Mouse (Mus musculus) A20 (cell line): ENCODE measurements around the gene Sfrp2.
A peak's percentile ranks its signal among the peaks of the same experiment; 100 is the strongest.

Experiments used
- DNase-seq: peaks from one replicate; pipeline ENCODE4 v3.0.0-alpha.2; 2011; ENCODE audit warnings: low read depth, low spot score

Sfrp2 gene

GRCm38 (mm10) chr3:83771160-83771869, 5.2 kb downstream of the Sfrp2 start:
- no peak for DNase-seq

GRCm38 (mm10) chr3:83773281-83773680, 7.2 kb downstream of the Sfrp2 start:
- DNase-seq: no peak

DNA sequence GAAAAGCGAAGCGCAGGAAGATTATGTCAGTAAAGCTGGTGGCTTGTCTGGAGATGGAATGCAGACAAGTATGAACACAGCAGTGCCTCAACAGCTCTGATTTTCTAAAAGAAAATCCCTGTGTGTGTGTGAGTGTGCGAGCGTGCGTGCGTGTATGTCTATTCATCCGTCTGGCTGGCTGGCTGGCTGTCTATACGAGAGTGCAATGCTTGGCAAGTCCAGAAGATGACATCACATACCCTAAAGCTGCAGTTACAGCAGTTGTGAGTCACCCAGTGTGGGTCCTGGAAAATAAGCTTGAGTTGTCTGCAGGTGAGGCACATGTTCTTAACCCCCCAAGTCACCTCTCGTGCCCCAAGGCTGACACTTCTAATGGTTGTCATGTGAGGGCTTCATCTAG, 9.3 kb downstream of the Sfrp2 start:
- no peak for DNase-seq

DNA sequence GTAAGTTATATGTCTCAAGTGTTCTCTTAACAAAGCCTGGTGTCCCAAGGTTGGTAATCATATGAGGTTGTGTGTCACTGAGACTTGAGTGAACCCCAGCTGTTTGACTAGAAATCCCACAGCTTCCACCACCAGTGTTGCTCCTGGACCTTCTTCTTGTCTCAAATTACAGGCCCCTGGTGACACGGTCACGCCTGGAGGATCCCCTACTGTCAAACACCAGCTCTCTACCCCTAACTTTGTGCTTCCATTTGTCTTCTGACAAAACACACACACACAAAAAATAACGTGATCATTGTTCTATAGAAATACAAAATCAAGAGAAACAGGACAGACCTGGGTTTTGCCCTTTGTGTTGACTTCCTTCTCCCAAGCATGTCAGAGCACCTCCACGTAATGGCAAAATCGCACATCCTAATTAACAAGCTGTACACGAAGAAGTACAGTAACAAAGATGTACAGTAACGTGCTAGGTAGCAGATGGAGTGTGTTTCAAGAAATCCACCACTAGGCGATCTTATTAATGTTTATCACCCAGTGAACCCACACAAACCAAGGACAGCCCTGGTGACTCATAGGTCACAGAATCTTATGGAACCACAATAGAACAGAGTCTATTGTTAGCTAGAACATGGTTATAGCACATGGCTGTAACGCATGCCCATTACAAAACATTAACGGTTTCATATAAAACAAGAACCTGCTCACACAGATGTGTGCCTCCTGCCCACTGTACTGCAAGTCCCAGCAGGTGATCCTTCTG, 15.5 kb downstream of the Sfrp2 start:
- no peak for DNase-seq

- DNase-seq: no peak
These were observed 17.8 kb downstream of the Sfrp2 start for GRCm38 (mm10) chr3:83783716-83784469.

DNA sequence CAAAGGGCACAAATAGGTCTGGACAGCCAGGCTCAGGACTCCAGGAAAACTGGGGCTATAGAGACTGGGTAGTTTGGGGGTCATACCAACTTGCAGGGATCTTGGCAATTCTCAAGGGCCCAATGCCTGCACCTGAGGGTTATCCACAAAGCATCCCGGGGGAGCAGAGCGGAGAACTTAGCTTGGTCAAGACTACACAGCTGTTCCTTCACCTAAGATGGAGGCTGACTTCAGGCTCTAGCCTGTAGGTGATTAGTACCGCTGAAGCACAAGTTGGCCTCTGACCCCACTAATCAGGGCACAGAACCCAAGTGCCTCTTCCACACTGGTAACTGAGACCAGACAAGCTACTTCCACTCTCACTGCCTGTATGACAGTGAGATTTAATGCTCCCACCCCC, 18.6 kb downstream of the Sfrp2 start:
- no peak for DNase-seq

DNA sequence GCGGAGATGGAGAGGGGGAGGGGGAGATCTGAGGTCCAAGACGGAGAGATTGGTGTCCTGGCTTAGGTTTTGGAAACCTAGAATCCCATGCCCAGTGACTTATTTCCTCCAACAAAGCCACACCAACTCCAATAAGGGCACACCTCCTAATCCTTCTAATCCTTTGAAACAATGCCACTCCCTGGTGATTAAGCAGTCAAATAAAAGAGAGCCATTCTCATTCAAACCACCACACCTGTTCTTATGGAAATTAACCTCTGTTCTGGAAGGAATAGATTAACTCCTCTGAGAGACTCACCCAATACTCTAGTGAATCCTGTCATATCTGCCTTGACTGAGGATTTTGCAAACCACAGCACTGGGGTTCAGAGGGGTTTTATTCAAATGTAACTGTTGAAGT, 21.0 kb downstream of the Sfrp2 start:
- no peak for DNase-seq

GRCm38 (mm10) chr3:83787776-83788305, 21.7 kb downstream of the Sfrp2 start:
- DNase-seq: no peak

DNA sequence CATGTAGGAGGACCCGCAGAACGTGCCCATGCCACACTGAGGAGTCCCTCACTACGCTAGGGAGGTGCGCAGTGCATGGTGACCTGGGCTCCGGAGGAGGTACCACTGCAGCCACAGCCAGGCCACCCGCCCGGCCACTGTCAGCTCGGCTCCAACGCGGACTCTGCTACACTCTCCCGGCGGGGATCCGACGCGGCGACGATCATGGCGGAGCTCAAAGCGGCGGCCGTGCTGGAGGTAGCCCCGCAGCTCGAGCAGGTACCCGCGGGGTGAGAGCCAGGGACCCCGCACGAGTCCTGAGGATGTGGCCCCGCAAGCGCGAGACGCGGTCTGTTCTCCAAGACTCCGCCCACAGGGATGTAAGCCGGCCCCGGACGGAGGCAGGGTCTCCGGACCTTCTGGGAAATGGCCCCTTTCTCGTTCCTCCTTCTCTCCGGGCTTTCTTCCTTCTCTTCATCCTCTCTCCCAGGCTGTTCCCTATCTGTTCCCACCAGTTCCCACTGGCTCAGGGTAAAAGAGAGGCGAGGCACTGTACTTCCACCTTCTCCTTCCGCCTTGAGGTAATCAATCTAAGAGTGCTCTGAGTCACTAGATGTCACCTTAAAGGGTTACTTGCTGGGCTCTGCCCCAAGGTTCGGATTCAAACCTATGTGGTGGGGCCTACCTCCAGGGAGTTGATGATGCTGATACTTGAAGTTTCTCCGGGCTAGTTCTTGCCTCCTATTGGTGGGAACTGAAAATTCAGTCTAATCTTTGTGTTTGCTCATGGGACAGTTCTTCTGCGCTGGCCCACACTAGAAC, 23.7 kb downstream of the Sfrp2 start:
- DNase-seq: no peak

- no peak for DNase-seq
These were observed 25.3 kb downstream of the Sfrp2 start for GRCm38 (mm10) chr3:83791444-83791843.

- peak; percentile 14 for DNase-seq
These were observed 31.0 kb downstream of the Sfrp2 start for GRCm38 (mm10) chr3:83797098-83797497.

GRCm38 (mm10) chr3:83797828-83798227, 31.7 kb downstream of the Sfrp2 start:
- peak; percentile 77 for DNase-seq

- DNase-seq: no peak
These were observed 33.4 kb downstream of the Sfrp2 start for GRCm38 (mm10) chr3:83799486-83799885.

GRCm38 (mm10) chr3:83801649-83802155, 35.6 kb downstream of the Sfrp2 start:
- DNase-seq: peak; percentile 33

GRCm38 (mm10) chr3:83808483-83808882, 42.4 kb downstream of the Sfrp2 start:
- DNase-seq: no peak

- peak; percentile 76 for DNase-seq
These were observed 45.9 kb downstream of the Sfrp2 start for GRCm38 (mm10) chr3:83811987-83812386.

DNA sequence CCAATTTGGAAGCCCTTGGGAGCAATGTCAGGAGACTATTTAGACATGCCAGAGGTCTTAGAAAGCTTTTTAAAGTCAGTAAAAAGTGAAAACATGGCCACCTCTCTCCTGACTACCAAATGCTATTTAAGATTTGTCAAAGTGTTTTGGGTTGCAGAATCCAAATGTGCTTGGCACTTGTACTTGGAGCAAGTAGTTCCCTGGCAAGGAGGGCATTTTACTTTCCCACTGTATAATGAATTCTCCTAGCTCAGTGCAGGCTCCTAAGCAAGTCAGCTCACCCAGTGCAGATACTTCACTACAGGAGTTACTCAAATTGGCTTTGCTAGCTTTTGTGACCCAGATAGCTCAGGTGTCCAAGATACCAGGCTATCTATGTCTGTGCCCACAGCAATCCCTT, 46.7 kb downstream of the Sfrp2 start:
- DNase-seq: no peak

DNA sequence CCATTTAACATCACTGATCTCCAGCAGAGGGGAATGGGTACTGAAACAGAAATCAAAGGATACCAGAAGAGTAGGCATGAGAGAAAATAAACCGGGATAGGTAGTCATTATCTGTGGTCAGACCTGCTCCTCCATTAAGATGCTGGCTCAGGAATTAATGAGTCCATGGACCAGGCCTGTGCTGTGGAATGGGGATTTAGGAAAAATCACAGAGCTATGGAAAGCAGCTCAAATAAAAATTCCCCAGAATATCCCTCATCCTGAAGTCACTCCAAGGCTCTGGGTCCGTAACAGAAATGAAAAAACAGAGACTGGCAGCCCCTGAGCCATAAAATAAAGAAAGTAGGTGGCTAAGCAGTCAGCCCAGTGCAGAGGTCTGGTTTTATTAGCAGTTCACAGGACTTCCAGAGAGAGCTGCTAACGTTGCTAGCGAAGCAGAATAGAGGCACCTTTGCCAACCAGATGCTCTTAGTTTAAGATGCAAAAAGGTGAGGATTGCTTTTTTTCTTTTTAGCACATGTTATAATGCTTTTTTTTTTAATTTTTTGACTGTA, 50.3 kb downstream of the Sfrp2 start:
- no peak for DNase-seq

DNA sequence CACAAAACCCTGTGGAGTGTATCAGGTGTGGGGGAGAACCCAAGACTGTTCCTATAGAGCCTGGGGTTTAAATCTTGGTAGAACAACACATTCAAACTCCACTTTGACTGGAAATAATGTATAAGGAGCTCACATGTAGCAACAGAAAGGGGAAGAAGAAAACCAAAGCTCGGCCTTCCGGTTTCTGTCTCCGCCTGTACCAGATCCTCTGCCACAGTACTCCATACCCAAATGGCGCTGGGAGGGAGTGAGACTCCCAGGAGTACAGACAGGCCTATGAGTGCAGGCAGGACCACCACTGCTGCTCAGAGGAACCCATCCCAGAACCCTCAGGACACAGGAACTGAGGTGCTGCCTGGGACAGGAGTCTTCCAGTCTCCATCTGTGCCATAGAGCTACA, 57.7 kb downstream of the Sfrp2 start:
- no peak for DNase-seq
